Comparison of ENCODE assay signal across 16 mouse cellular contexts in genomic region chr5:65954130-65955080, GRCm38 (mm10). TPM values are rescaled to one million over a fixed set of nuclear protein-coding genes. Genes with fewer than 3 reads are reported as not detected.
DNase-seq lines count a peak whose midpoint lies in the region; ATAC-seq and TF ChIP-seq lines count a peak whose summit lies in the region.
"Had no signal": no experiment of that assay in that cellular context is flagged by ENCODE, and none has a peak within 500 bp of the region (broad histone marks: within the 10 kb centered on the region; RNA-seq: fewer than 3 reads in every experiment).

No protein-coding gene starts in this region.

- H3K36me3 ChIP-seq in lung, embryonic 14.5 days (ENCODE audit: insufficient read depth) = no peaks in the 10 kb centered on the region
- H3K36me3 ChIP-seq in ES-E14 (ENCODE audit: control insufficient read depth, insufficient read depth, low read length, poor library complexity, severe bottlenecking) = no peaks in the 10 kb centered on the region
- H3K36me3 ChIP-seq in forebrain, embryonic 11.5 days (ENCODE audit: control insufficient read depth, insufficient read depth, low read length) = no peaks in the 10 kb centered on the region
- no peaks in the 10 kb centered on the region for H3K36me3 ChIP-seq in midbrain, embryonic 12.5 days
- H3K36me3 ChIP-seq: embryonic facial prominence, embryonic 12.5 days had no signal

- H3K4me1 ChIP-seq in lung, embryonic 14.5 days (ENCODE audit: insufficient read depth) = no peaks in the 10 kb centered on the region
- peaks cover 0 to 13% of the 10 kb centered on the region in 2 experiments; a peak in 1 of 4 replicates for H3K4me1 ChIP-seq in ES-E14 (ENCODE audit: control insufficient read depth in 2 of 2, insufficient read depth in 2 of 2, low read length in 2 of 2, poor library complexity in 1 of 2)
- H3K4me1 ChIP-seq in forebrain, embryonic 11.5 days (replicated peaks; ENCODE audit: control insufficient read depth, insufficient read depth, low read length) = peaks cover 9% of the 10 kb centered on the region; the same call in 1 of the 2 replicates
- peaks cover 25% of the 10 kb centered on the region for H3K4me1 ChIP-seq in midbrain, embryonic 12.5 days

- TF ChIP-seq CTCF in lung, embryonic 14.5 days (IDR thresholded peaks at IDR 0.05; ENCODE audit: low read depth) = no peak

- no peaks in the 10 kb centered on the region for H3K9me3 ChIP-seq in lung, embryonic 14.5 days (ENCODE audit: low read depth, low read length)
- no peaks in the 10 kb centered on the region for H3K9me3 ChIP-seq in ES-E14 (ENCODE audit: control insufficient read depth, insufficient read depth, low read depth, low read length)
- no peaks in the 10 kb centered on the region for H3K9me3 ChIP-seq in forebrain, embryonic 11.5 days (ENCODE audit: control insufficient read depth, low read length)
- no peaks in the 10 kb centered on the region for H3K9me3 ChIP-seq in midbrain, embryonic 12.5 days
- H3K9me3 ChIP-seq: embryonic facial prominence, embryonic 12.5 days had no signal

- 83% methylated on average over 16 of the region's 16 CpGs for WGBS in lung, embryonic 14.5 days
- WGBS in forebrain, embryonic 11.5 days = 90% methylated on average over 16 of the region's 16 CpGs
- WGBS in midbrain, embryonic 12.5 days = 91% methylated on average over 16 of the region's 16 CpGs

- no peak for DNase-seq in lung, embryonic 14.5 days
- no peak for DNase-seq in lung, postnatal 4 days
- no peak for DNase-seq in ES-E14 (ENCODE audit: low read depth, low spot score)
- DNase-seq in forebrain, embryonic 11.5 days (ENCODE audit: low spot score) = peak; percentile 27
- no peak for DNase-seq in left cerebral cortex, postnatal 36 days (ENCODE audit: low spot score in 2 of 2)
- no peak for DNase-seq in right cerebral cortex, adult 18-20 months
- DNase-seq: cerebellum, adult 11-12 months had no signal

- H3K27me3 ChIP-seq in lung, embryonic 14.5 days (ENCODE audit: insufficient read depth, low read length) = no peaks in the 10 kb centered on the region
- H3K27me3 ChIP-seq in forebrain, embryonic 11.5 days (ENCODE audit: control insufficient read depth, insufficient read depth, low read length) = no peaks in the 10 kb centered on the region
- H3K27me3 ChIP-seq in midbrain, embryonic 12.5 days = no peaks in the 10 kb centered on the region
- H3K27me3 ChIP-seq: embryonic facial prominence, embryonic 12.5 days; Patski had no signal

- H3K4me3 ChIP-seq in lung, embryonic 14.5 days (ENCODE audit: low read depth, low read length) = no peak overlapping the region
- H3K4me3 ChIP-seq in ES-E14 (ENCODE audit: insufficient read depth in 1 of 2, low read depth in 1 of 2, low read length in 2 of 2, poor library complexity in 1 of 2, severe bottlenecking in 1 of 2) = peak overlapping the region in 1 of 2 experiments; percentile 75; a peak in 1 of 4 replicates
- no peak overlapping the region for H3K4me3 ChIP-seq in forebrain, embryonic 11.5 days (ENCODE audit: low read depth, low read length)
- H3K4me3 ChIP-seq in midbrain, embryonic 12.5 days = no peak overlapping the region
- H3K4me3 ChIP-seq: embryonic facial prominence, embryonic 12.5 days had no signal

- peak overlapping the region; percentile 21; the same call in 1 of the 2 replicates for H3K27ac ChIP-seq in lung, embryonic 14.5 days (ENCODE audit: low read depth)
- no peak overlapping the region for H3K27ac ChIP-seq in ES-E14 (ENCODE audit: insufficient read depth, low read depth, low read length, poor library complexity, severe bottlenecking)
- no peak overlapping the region for H3K27ac ChIP-seq in forebrain, embryonic 11.5 days (ENCODE audit: low read depth, low read length)
- H3K27ac ChIP-seq in midbrain, embryonic 12.5 days (replicated peaks) = peak overlapping the region; percentile 35
- H3K27ac ChIP-seq: embryonic facial prominence, embryonic 12.5 days; macrophage had no signal

- in situ Hi-C loops in ES-E14 (cut with MboI; ENCODE audit: low sequenced_read_pairs in 2 of 2, unreplicated experiment in 2 of 2) = no loop called here

- no peak for ATAC-seq in lung, embryonic 14.5 days (ENCODE audit: insufficient read depth)
- ATAC-seq in forebrain, embryonic 11.5 days (replicated peaks; ENCODE audit: low FRiP score) = no peak
- no peak for ATAC-seq in midbrain, embryonic 12.5 days (ENCODE audit: low FRiP score, low read depth)
- ATAC-seq: intestine, embryonic 16.5 days; Patski had no signal

- intact Hi-C loops in left cerebral cortex, postnatal 36 days (cut with DNase I) = no loop called here

- H3K4me2 ChIP-seq in lung, embryonic 14.5 days = no peak overlapping the region; the same call in 1 of the 2 replicates
- no peak overlapping the region for H3K4me2 ChIP-seq in forebrain, embryonic 11.5 days (ENCODE audit: low read depth, low read length, severe bottlenecking)
- H3K4me2 ChIP-seq in midbrain, embryonic 12.5 days (replicated peaks) = no peak overlapping the region
- H3K4me2 ChIP-seq: embryonic facial prominence, embryonic 12.5 days had no signal

- no peak overlapping the region for H3K9ac ChIP-seq in lung, embryonic 14.5 days
- H3K9ac ChIP-seq in ES-E14 (ENCODE audit: insufficient read depth, low read depth, low read length, poor library complexity, severe bottlenecking) = peak overlapping the region; percentile 32; the same call in 1 of the 2 replicates
- no peak overlapping the region for H3K9ac ChIP-seq in forebrain, embryonic 11.5 days (ENCODE audit: low read length)
- H3K9ac ChIP-seq in midbrain, embryonic 12.5 days (replicated peaks) = no peak overlapping the region
- H3K9ac ChIP-seq: embryonic facial prominence, embryonic 12.5 days had no signal

TF ChIP-seq in ES-E14, 5 proteins besides CTCF, POLR2A, EP300 and RAD21:
- TF ChIP-seq HCFC1 (IDR thresholded peaks at IDR 0.05; ENCODE audit: borderline replicate concordance, insufficient read depth, low read length) (no peak), CHD2 (IDR thresholded peaks at IDR 0.05; ENCODE audit: low read depth, low read length) (no peak)

RNA-seq across cellular contexts. Expression of gene Chrna9, which starts 19.7 kb away (rescaled TPM):
- polyA plus RNA-seq in lung, embryonic 14.5 days (2014; fragmentation: Nextera tagmentation; extraction: Ambion mirVana) = not detected in 2 replicates
- total RNA-seq in ES-E14 (2012; rRNA removed) = 11.2 and 23.5 TPM in 2 replicates
- polyA plus RNA-seq in forebrain, embryonic 11.5 days (2014; fragmentation: Nextera tagmentation; extraction: Ambion mirVana) = not detected in 2 replicates
- not detected in 2 replicates for polyA plus RNA-seq in midbrain, embryonic 12.5 days (2016; fragmentation: Nextera tagmentation; extraction: Ambion mirVana)
- total RNA-seq in left cerebral cortex, postnatal 36 days (2021) = not detected
- total RNA-seq: adrenal gland, postnatal 36 days; layer of hippocampus, adult 8-10 months had no signal
- polyA plus RNA-seq: intestine, embryonic 16.5 days; macrophage; neural tube, embryonic 14.5 days; Patski had no signal

RNA-seq across cellular contexts. Expression of gene 9130230L23Rik, which starts 49.7 kb away (rescaled TPM):
- polyA plus RNA-seq in lung, embryonic 14.5 days (2014; fragmentation: Nextera tagmentation; extraction: Ambion mirVana) = 1.0 and 1.5 TPM in 2 replicates
- total RNA-seq in ES-E14 (2012; rRNA removed) = 0.36 and 0.74 TPM in 2 replicates
- 0.21 and 0.32 TPM in 2 replicates for polyA plus RNA-seq in forebrain, embryonic 11.5 days (2014; fragmentation: Nextera tagmentation; extraction: Ambion mirVana)
- polyA plus RNA-seq in midbrain, embryonic 12.5 days (2016; fragmentation: Nextera tagmentation; extraction: Ambion mirVana) = not detected in 2 replicates
- total RNA-seq in left cerebral cortex, postnatal 36 days (2021) = not detected
- total RNA-seq: layer of hippocampus, adult 8-10 months had no signal
- polyA plus RNA-seq: embryonic facial prominence, embryonic 12.5 days; limb, embryonic 11.5 days; macrophage; neural tube, embryonic 14.5 days; Patski had no signal

Comparison
In these comparisons a context has a peak if more than half of its experiments do, and no peak if none do; other contexts are left out.
1. H3K27ac ChIP-seq: peak in lung, embryonic 14.5 days (single experiment) and midbrain, embryonic 12.5 days (single experiment); none in ES-E14 (single experiment) and forebrain, embryonic 11.5 days (single experiment).